Comparison of ENCODE assay signal across 8 mouse cellular contexts in genomic region chr10:121587371-121587840, GRCm38 (mm10). TPM values are rescaled to one million over a fixed set of nuclear protein-coding genes. Genes with fewer than 3 reads are reported as not detected.
A peak's percentile ranks its signal among the peaks of the same experiment; 100 is the strongest.
DNase-seq lines count a peak whose midpoint lies in the region; ATAC-seq lines count a peak whose summit lies in the region.
"Had no signal": no experiment of that assay in that cellular context is flagged by ENCODE, and none has a peak within 500 bp of the region (broad histone marks: within the 10 kb centered on the region; RNA-seq: fewer than 3 reads in every experiment).

No protein-coding gene starts in this region.

- H3K9me3 ChIP-seq in forebrain, embryonic 16.5 days (ENCODE audit: control insufficient read depth, low read length), result no peaks in the 10 kb centered on the region
- no peaks in the 10 kb centered on the region for H3K9me3 ChIP-seq in liver, embryonic 15.5 days (replicated peaks)

- WGBS in forebrain, embryonic 16.5 days, result 67% methylated on average over 6 of the region's 6 CpGs
- 48% methylated on average over 6 of the region's 6 CpGs for WGBS in liver, embryonic 15.5 days (ENCODE audit: insufficient replicate concordance)

- peak overlapping the region; percentile 94 for H3K4me2 ChIP-seq in forebrain, embryonic 16.5 days (ENCODE audit: low read length)
- H3K4me2 ChIP-seq in liver, embryonic 15.5 days, result peak overlapping the region; percentile 77

- peak overlapping the region; percentile 90 for H3K9ac ChIP-seq in forebrain, embryonic 16.5 days (replicated peaks; ENCODE audit: low read depth, low read length)
- H3K9ac ChIP-seq in liver, embryonic 15.5 days, result peak overlapping the region; percentile 92

- DNase-seq in 416B (ENCODE audit: low read depth), result peak; percentile 50
- DNase-seq in CD4-positive helper T cell, adult 2 months (ENCODE audit: low read depth, low spot score), result peak; percentile 39
- DNase-seq in cerebellum, postnatal 25 days, result no peak
- DNase-seq in urinary bladder, postnatal 36 days (ENCODE audit: low spot score in 2 of 2), result no peak
- DNase-seq in layer of hippocampus, adult 8-10 months (ENCODE audit: low spot score in 2 of 2), result no peak

- no peaks in the 10 kb centered on the region for H3K27me3 ChIP-seq in forebrain, embryonic 16.5 days (replicated peaks; ENCODE audit: control insufficient read depth, insufficient read depth, low read length)
- no peaks in the 10 kb centered on the region for H3K27me3 ChIP-seq in liver, embryonic 15.5 days

- no peak for ATAC-seq in forebrain, embryonic 16.5 days
- ATAC-seq in liver, embryonic 15.5 days (ENCODE audit: insufficient read depth), result no peak

- H3K36me3 ChIP-seq in forebrain, embryonic 16.5 days (ENCODE audit: control insufficient read depth, insufficient read depth), result peaks cover 9% of the 10 kb centered on the region; the same call in 1 of the 2 replicates
- H3K36me3 ChIP-seq in liver, embryonic 15.5 days (replicated peaks), result peaks cover 34% of the 10 kb centered on the region

- H3K27ac ChIP-seq in forebrain, embryonic 16.5 days (ENCODE audit: low read length), result no peak overlapping the region
- peak overlapping the region; percentile 86 for H3K27ac ChIP-seq in liver, embryonic 15.5 days (replicated peaks)

- H3K4me3 ChIP-seq in forebrain, embryonic 16.5 days (replicated peaks; ENCODE audit: low read length), result peak overlapping the region; percentile 82
- peak overlapping the region; percentile 94 for H3K4me3 ChIP-seq in liver, embryonic 15.5 days (replicated peaks)

- H3K4me1 ChIP-seq in forebrain, embryonic 16.5 days (replicated peaks; ENCODE audit: control insufficient read depth, insufficient read depth, low read length), result peaks cover 15% of the 10 kb centered on the region
- peaks cover 43% of the 10 kb centered on the region for H3K4me1 ChIP-seq in liver, embryonic 15.5 days (replicated peaks)

RNA-seq across cellular contexts. Expression of gene Tbk1, which starts 0.8 kb away (rescaled TPM):
- polyA plus RNA-seq in forebrain, embryonic 16.5 days (2015; fragmentation: Nextera tagmentation; extraction: Ambion mirVana), result 38.4 and 42.7 TPM in 2 replicates
- polyA plus RNA-seq in liver, embryonic 15.5 days (2015; fragmentation: Nextera tagmentation; extraction: Ambion mirVana), result 19.7 TPM in 2 replicates
- total RNA-seq in layer of hippocampus, adult 8-10 months (2022), result 10 to 100 TPM; 51.3 to 64.1 (median 54.2) TPM

RNA-seq across cellular contexts. Expression of gene Xpot, which starts 38.7 kb away (rescaled TPM):
- 38.4 and 49.3 TPM in 2 replicates for polyA plus RNA-seq in forebrain, embryonic 16.5 days (2015; fragmentation: Nextera tagmentation; extraction: Ambion mirVana)
- 28.1 and 28.7 TPM in 2 replicates for polyA plus RNA-seq in liver, embryonic 15.5 days (2015; fragmentation: Nextera tagmentation; extraction: Ambion mirVana)
- 10 to 100 TPM; 62.6 to 77.1 (median 71.6) TPM for total RNA-seq in layer of hippocampus, adult 8-10 months (2022)

RNA-seq across cellular contexts. Expression of gene D930020B18Rik, which starts 54.0 kb away (rescaled TPM):
- polyA plus RNA-seq in forebrain, embryonic 16.5 days (2015; fragmentation: Nextera tagmentation; extraction: Ambion mirVana), result 0.27 and 0.40 TPM in 2 replicates
- polyA plus RNA-seq in liver, embryonic 15.5 days (2015; fragmentation: Nextera tagmentation; extraction: Ambion mirVana), result not detected in 2 replicates
- total RNA-seq in layer of hippocampus, adult 8-10 months (2022), result 1 to 10 TPM in 1 of 4 experiments, under 1 TPM in 3; 0.20 to 1.6 (median 0.34) TPM
- total RNA-seq: gastrocnemius, postnatal 36 days had no signal

Comparison
In these comparisons a context has a peak if more than half of its experiments do, and no peak if none do; other contexts are left out.
1. DNase-seq: peak in 416B (single experiment) and CD4-positive helper T cell, adult 2 months (single experiment); none in cerebellum, postnatal 25 days (0 of 2), urinary bladder, postnatal 36 days (0 of 2) and layer of hippocampus, adult 8-10 months (0 of 2).